Mouse (Mus musculus): Measurements from ENCODE around the gene Gm6164. TPM values are rescaled to one million over a fixed set of nuclear protein-coding genes. Genes with fewer than 3 reads are reported as not detected.
"Not testable (repeated sequence)": the region's sequence is repeated elsewhere in the genome, so short reads cannot be mapped to it uniquely, and the experiment has no call there.

Gm6164 gene
- total RNA-seq (2012; rRNA removed), result not detected in 2 replicates
- polyA plus RNA-seq (2012; ENCODE audit: insufficient read depth in 1 of 2, insufficient read length in 2 of 2, low read depth in 1 of 2, low replicate concordance in 2 of 2, missing spikeins in 1 of 2), result not detected

- H3K9ac ChIP-seq (ENCODE audit: control insufficient read depth, low read depth, low read length, poor library complexity, severe bottlenecking); H3K4me1 ChIP-seq (ENCODE audit: control insufficient read depth in 1 of 2, insufficient read depth in 2 of 2, low read length in 2 of 2): not testable (repeated sequence)
These were observed at the start of gene Gm6164 for GRCm38 (mm10) chr7:20205507-20205906. Gene Gm6164 (minus strand): TSS chr7:20205607.

GRCm38 (mm10) chr7:20233728-20234127 lies 28.3 kb upstream of the Gm6164 start, which contains the start of gene Gm4498:
Gene Gm4498 (minus strand): TSS chr7:20233828.
- DNase-seq (ENCODE audit: low read depth, low spot score); H3K9me3 ChIP-seq (replicated peaks; ENCODE audit: insufficient read depth, low read length); H3K79me2 ChIP-seq (ENCODE audit: control insufficient read depth, insufficient read depth, low read length, poor library complexity); H3K36me3 ChIP-seq (ENCODE audit: control insufficient read depth in 1 of 2, insufficient read depth in 2 of 2, low read length in 2 of 2); H3K27ac ChIP-seq (ENCODE audit: control insufficient read depth, low read depth, low read length); H3K4me1 ChIP-seq (ENCODE audit: control insufficient read depth in 1 of 2, insufficient read depth in 2 of 2, low read length in 2 of 2); H3K27me3 ChIP-seq (ENCODE audit: control insufficient read depth in 1 of 2, insufficient read depth in 2 of 2, low read length in 2 of 2); H3K9ac ChIP-seq (ENCODE audit: control insufficient read depth, low read depth, low read length, poor library complexity, severe bottlenecking); H3K4me3 ChIP-seq (ENCODE audit: control insufficient read depth in 1 of 2, insufficient read depth in 1 of 2, low read depth in 2 of 2, low read length in 2 of 2): not testable (repeated sequence)

More at GRCm38 (mm10) chr7:20205507-20205906, at the start of gene Gm6164:
- not testable (repeated sequence) for H3K4me3 ChIP-seq (ENCODE audit: control insufficient read depth in 1 of 2, insufficient read depth in 1 of 2, low read depth in 2 of 2, low read length in 2 of 2); H3K9me3 ChIP-seq (replicated peaks; ENCODE audit: insufficient read depth, low read length); H3K36me3 ChIP-seq (ENCODE audit: control insufficient read depth in 1 of 2, insufficient read depth in 2 of 2, low read length in 2 of 2); H3K79me2 ChIP-seq (ENCODE audit: control insufficient read depth, insufficient read depth, low read length, poor library complexity); H3K27ac ChIP-seq (ENCODE audit: control insufficient read depth, low read depth, low read length); DNase-seq (ENCODE audit: low read depth, low spot score); H3K27me3 ChIP-seq (ENCODE audit: control insufficient read depth in 1 of 2, insufficient read depth in 2 of 2, low read length in 2 of 2)

GRCm38 (mm10) chr7:20193410-20193809 lies 12.0 kb downstream of the Gm6164 start, which contains the start of gene Vmn1r95:
Gene Vmn1r95 (plus strand): TSS chr7:20193710.
- not testable (repeated sequence) for DNase-seq (ENCODE audit: low read depth, low spot score); H3K79me2 ChIP-seq (ENCODE audit: control insufficient read depth, insufficient read depth, low read length, poor library complexity); H3K4me1 ChIP-seq (ENCODE audit: control insufficient read depth in 1 of 2, insufficient read depth in 2 of 2, low read length in 2 of 2); H3K9ac ChIP-seq (ENCODE audit: control insufficient read depth, low read depth, low read length, poor library complexity, severe bottlenecking); H3K9me3 ChIP-seq (replicated peaks; ENCODE audit: insufficient read depth, low read length); H3K4me3 ChIP-seq (ENCODE audit: control insufficient read depth in 1 of 2, insufficient read depth in 1 of 2, low read depth in 2 of 2, low read length in 2 of 2); H3K27me3 ChIP-seq (ENCODE audit: control insufficient read depth in 1 of 2, insufficient read depth in 2 of 2, low read length in 2 of 2); H3K36me3 ChIP-seq (ENCODE audit: control insufficient read depth in 1 of 2, insufficient read depth in 2 of 2, low read length in 2 of 2); H3K27ac ChIP-seq (ENCODE audit: control insufficient read depth, low read depth, low read length)

GRCm38 (mm10) chr7:20168277-20168676 lies 37.1 kb downstream of the Gm6164 start, which contains the start of gene Vmn1r94:
Gene Vmn1r94 (minus strand): TSS chr7:20168377.
- H3K27ac ChIP-seq (ENCODE audit: control insufficient read depth, low read depth, low read length); H3K4me3 ChIP-seq (ENCODE audit: control insufficient read depth in 1 of 2, insufficient read depth in 1 of 2, low read depth in 2 of 2, low read length in 2 of 2); H3K36me3 ChIP-seq (ENCODE audit: control insufficient read depth in 1 of 2, insufficient read depth in 2 of 2, low read length in 2 of 2); H3K27me3 ChIP-seq (ENCODE audit: control insufficient read depth in 1 of 2, insufficient read depth in 2 of 2, low read length in 2 of 2); H3K79me2 ChIP-seq (ENCODE audit: control insufficient read depth, insufficient read depth, low read length, poor library complexity); H3K4me1 ChIP-seq (ENCODE audit: control insufficient read depth in 1 of 2, insufficient read depth in 2 of 2, low read length in 2 of 2); H3K9ac ChIP-seq (ENCODE audit: control insufficient read depth, low read depth, low read length, poor library complexity, severe bottlenecking); DNase-seq (ENCODE audit: low read depth, low spot score); H3K9me3 ChIP-seq (replicated peaks; ENCODE audit: insufficient read depth, low read length): not testable (repeated sequence)

Other genes starting within 250 kb of the Gm6164 start
- not detected in 2 replicates for gene Ceacam20, start 240.2 kb downstream of the Gm6164 start, total RNA-seq (2012; rRNA removed)
- gene Ceacam20, start 240.2 kb downstream of the Gm6164 start, polyA plus RNA-seq (2012; ENCODE audit: insufficient read depth in 1 of 2, insufficient read length in 2 of 2, low read depth in 1 of 2, low replicate concordance in 2 of 2, missing spikeins in 1 of 2), result not detected
- gene Nlrp9b, start 214.1 kb downstream of the Gm6164 start, total RNA-seq (2012; rRNA removed), result not detected in 2 replicates
- gene Nlrp9b, start 214.1 kb downstream of the Gm6164 start, polyA plus RNA-seq (2012; ENCODE audit: insufficient read depth in 1 of 2, insufficient read length in 2 of 2, low read depth in 1 of 2, low replicate concordance in 2 of 2, missing spikeins in 1 of 2), result not detected
- gene Vmn1r91, start 105.9 kb downstream of the Gm6164 start, total RNA-seq (2012; rRNA removed), result not detected in 2 replicates
- not detected for gene Vmn1r91, start 105.9 kb downstream of the Gm6164 start, polyA plus RNA-seq (2012; ENCODE audit: insufficient read depth in 1 of 2, insufficient read length in 2 of 2, low read depth in 1 of 2, low replicate concordance in 2 of 2, missing spikeins in 1 of 2)
- gene Gm16442, start 83.0 kb downstream of the Gm6164 start, total RNA-seq (2012; rRNA removed), result not detected in 2 replicates
- gene Gm16442, start 83.0 kb downstream of the Gm6164 start, polyA plus RNA-seq (2012; ENCODE audit: insufficient read depth in 1 of 2, insufficient read length in 2 of 2, low read depth in 1 of 2, low replicate concordance in 2 of 2, missing spikeins in 1 of 2), result not detected
- gene Vmn1r93, start 66.5 kb downstream of the Gm6164 start, total RNA-seq (2012; rRNA removed), result not detected in 2 replicates
- gene Vmn1r93, start 66.5 kb downstream of the Gm6164 start, polyA plus RNA-seq (2012; ENCODE audit: insufficient read depth in 1 of 2, insufficient read length in 2 of 2, low read depth in 1 of 2, low replicate concordance in 2 of 2, missing spikeins in 1 of 2), result not detected
- gene Vmn1r94, start 37.2 kb downstream of the Gm6164 start, total RNA-seq (2012; rRNA removed), result not detected in 2 replicates
- not detected for gene Vmn1r94, start 37.2 kb downstream of the Gm6164 start, polyA plus RNA-seq (2012; ENCODE audit: insufficient read depth in 1 of 2, insufficient read length in 2 of 2, low read depth in 1 of 2, low replicate concordance in 2 of 2, missing spikeins in 1 of 2)
- not detected in 2 replicates for gene Vmn1r95, start 11.9 kb downstream of the Gm6164 start, total RNA-seq (2012; rRNA removed)
- gene Vmn1r95, start 11.9 kb downstream of the Gm6164 start, polyA plus RNA-seq (2012; ENCODE audit: insufficient read depth in 1 of 2, insufficient read length in 2 of 2, low read depth in 1 of 2, low replicate concordance in 2 of 2, missing spikeins in 1 of 2), result not detected
- not detected in 2 replicates for gene Gm4498, start 28.2 kb upstream of the Gm6164 start, total RNA-seq (2012; rRNA removed)
- not detected for gene Gm4498, start 28.2 kb upstream of the Gm6164 start, polyA plus RNA-seq (2012; ENCODE audit: insufficient read depth in 1 of 2, insufficient read length in 2 of 2, low read depth in 1 of 2, low replicate concordance in 2 of 2, missing spikeins in 1 of 2)
- gene Gm5890, start 57.2 kb upstream of the Gm6164 start, total RNA-seq (2012; rRNA removed), result not detected in 2 replicates
- not detected for gene Gm5890, start 57.2 kb upstream of the Gm6164 start, polyA plus RNA-seq (2012; ENCODE audit: insufficient read depth in 1 of 2, insufficient read length in 2 of 2, low read depth in 1 of 2, low replicate concordance in 2 of 2, missing spikeins in 1 of 2)
- not detected in 2 replicates for gene Gm4133, start 128.5 kb upstream of the Gm6164 start, total RNA-seq (2012; rRNA removed)
- not detected for gene Gm4133, start 128.5 kb upstream of the Gm6164 start, polyA plus RNA-seq (2012; ENCODE audit: insufficient read depth in 1 of 2, insufficient read length in 2 of 2, low read depth in 1 of 2, low replicate concordance in 2 of 2, missing spikeins in 1 of 2)
- not detected in 2 replicates for gene Gm5728, start 169.8 kb upstream of the Gm6164 start, total RNA-seq (2012; rRNA removed)
- not detected for gene Gm5728, start 169.8 kb upstream of the Gm6164 start, polyA plus RNA-seq (2012; ENCODE audit: insufficient read depth in 1 of 2, insufficient read length in 2 of 2, low read depth in 1 of 2, low replicate concordance in 2 of 2, missing spikeins in 1 of 2)
- not detected in 2 replicates for gene Vmn1r100, start 212.3 kb upstream of the Gm6164 start, total RNA-seq (2012; rRNA removed)
- gene Vmn1r100, start 212.3 kb upstream of the Gm6164 start, polyA plus RNA-seq (2012; ENCODE audit: insufficient read depth in 1 of 2, insufficient read length in 2 of 2, low read depth in 1 of 2, low replicate concordance in 2 of 2, missing spikeins in 1 of 2), result not detected
- gene Vmn1r101, start 237.0 kb upstream of the Gm6164 start, total RNA-seq (2012; rRNA removed), result not detected in 2 replicates
- gene Vmn1r101, start 237.0 kb upstream of the Gm6164 start, polyA plus RNA-seq (2012; ENCODE audit: insufficient read depth in 1 of 2, insufficient read length in 2 of 2, low read depth in 1 of 2, low replicate concordance in 2 of 2, missing spikeins in 1 of 2), result not detected